Mouse (Mus musculus): ENCODE measurements around the gene Mras. TPM values are rescaled to one million over a fixed set of nuclear protein-coding genes. Genes with fewer than 3 reads are reported as not detected.

Gene Mras
- total RNA-seq, 2 experiments from 2014 or later: 4.1 to 6.8 TPM

DNA sequence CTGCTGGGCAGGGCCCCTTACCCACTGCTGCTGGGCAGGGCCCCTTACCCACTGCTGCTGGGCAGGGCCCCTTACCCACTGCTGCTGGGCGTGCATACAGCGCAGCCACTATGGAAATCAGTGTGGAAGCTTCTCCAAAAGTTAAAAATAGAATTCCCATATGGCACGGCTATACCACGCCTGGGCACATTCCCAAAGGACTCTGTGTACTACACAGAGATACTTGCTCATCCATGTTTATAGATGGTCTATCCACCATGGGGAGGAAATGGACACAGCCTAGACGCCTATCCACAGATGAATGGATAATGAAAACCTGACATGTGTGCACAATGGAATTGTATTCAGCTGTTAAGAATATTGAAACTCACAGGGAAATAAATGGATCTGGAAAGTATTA, 3.8 kb upstream of the Mras start:
- DNase-seq: no peak

DNA sequence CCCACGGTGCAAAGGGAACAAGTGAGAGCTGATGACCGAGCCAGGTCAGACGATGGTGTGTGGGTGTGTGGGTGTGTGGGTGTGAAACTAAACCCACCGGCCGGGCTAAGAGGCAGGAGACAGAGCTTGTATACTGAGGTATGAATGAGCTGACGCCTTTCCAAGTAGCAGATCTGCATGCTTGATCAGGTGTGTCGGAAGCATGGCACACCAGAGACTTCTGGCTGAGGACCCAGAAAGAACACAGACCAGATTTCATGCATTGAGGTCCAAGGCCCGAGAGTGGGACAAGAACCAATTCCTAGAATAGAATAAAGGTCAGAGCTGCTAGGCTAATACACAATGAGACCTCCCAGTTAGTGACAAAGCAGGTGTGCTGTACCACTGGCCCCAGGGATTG, 1.9 kb upstream of the Mras start:
- no peak for DNase-seq

DNA sequence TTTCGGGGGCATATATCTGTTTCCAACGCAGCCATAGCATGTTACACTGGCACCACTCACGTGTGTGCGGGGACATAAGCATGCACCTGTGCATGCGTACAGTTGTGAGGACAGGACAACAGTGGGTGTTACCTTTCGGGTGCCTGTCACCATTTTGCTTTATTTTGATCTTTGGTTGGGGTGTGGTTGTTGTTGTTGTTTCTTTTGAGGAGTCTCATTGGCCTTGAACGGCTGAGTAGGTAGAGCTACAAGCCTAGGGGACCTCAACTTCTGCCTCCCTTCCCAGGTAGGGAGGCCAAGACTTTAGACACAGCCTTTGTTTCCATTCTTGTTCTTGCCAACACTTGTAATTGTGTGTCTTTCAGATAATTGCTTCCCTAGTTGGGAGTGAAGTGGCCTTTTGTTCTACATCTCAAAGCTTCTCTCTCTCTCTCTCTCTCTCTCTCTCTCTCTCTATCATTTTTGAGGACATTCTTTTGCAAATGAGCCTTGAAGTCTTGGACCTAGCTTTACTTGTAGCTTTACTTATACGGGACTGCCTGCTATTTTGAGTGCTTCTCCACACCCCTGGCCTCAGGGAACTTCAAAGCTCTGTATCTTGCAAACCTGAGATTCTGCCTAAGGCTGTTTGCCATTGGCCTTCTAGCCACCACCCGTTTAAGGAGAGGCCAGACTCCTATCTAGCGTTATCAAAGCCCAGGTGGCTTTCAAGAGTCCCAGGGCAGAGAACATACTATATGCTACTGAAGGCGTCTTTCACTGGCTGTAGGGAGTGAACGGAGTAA, 792 bp upstream of the Mras start:
- no peak for DNase-seq

DNA sequence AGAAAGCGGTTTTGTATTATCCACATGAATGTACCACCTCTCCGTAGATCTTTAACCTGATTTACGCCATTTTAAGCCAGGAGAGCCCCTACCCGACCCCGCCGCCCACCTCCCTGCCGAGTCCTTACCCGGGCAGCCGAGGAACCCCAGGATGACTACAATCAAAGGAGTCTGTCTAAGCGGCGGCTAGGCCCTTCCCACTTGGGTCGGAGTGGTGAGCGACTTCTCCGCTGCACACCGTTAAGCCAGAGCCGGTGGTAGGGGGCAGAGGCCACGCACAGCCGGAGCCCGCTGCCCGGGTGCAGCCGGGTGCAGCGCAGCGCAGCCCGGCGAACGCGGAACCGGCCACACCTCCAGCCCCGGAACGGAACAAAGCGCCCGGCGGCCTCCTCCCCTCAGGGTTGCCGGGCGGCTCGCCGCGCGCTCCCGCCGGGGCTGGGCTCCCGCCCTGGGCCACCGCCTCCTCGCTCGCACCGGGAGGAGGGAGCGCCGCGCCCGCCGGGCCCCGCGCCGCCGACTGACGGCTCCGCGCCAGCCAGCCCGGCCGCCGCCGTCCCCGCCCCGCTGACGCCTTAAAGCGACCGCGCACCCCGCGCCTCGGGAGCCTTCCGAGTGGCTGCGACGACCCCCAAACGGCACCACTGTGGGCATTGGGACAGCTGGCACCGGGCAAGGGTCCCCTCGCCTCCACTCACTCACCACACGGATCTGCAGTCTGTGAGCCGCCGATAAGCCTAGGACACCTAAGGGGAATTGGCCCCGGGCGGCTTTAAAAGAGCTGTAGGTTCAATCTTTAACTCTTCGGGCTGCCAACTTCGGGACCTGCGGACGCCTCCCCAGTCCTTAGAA, 775 bp downstream of the Mras start:
- peak; percentile 85 for DNase-seq

DNA sequence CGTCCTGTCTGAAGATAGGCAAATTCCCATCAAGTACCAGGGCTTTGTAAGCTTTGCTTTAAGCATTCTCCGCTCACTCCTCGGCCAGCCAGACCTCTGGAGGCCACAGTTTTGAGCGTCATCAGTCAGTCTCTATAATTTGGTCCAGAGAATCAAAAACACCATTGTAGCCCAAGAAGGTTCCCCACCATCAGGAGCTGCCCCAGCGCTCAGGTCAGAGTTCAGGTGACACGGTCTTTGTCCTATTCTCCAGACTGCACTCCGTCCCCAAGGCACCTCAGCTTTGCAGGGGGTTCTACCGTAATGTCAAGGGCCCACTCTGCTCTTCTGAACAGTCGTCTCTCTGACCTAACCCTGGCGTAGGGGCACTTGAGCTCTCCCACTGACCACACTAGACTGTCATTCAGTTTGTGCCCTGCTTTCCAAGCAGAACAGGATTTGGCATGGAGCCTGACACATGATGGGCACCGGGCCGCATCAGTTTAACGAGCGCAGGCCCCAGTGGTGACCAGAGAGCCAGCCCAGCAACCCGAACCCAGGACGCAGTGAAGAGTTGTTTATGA, 1.5 kb downstream of the Mras start:
- no peak for DNase-seq

DNA sequence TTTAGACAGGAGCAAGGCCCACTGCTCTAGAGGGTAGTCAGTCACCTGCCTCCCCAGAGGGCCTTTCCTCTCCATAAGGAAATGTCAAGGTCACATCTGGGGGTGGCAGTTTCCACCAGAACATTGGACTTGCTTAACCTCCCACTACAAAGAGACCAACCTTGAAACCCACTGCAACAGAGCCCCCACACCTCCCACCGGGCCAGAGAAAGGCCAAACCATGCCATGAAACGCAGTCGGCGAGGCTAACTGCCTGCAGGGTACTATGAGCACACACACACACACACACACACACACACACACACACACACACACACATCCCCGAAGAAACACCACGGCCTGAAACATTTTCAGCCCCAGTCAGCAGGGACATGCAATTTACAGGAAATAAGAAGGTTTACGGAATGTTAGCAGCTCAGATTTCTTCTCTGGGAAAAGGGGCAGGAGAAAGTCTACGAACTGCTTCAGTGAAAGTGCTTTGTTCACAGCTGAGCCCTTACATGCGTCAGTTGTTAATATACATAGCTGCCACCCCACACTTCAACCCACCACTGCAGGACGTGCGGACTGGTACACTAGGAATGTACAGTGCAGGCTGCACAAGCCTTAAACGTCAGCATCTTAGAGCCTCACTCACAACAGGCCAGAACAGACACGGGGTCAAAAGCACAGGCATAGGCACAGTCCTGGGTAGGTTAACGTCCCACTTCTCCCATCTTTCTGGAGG, 2.1 kb downstream of the Mras start:
- DNase-seq: no peak

DNA sequence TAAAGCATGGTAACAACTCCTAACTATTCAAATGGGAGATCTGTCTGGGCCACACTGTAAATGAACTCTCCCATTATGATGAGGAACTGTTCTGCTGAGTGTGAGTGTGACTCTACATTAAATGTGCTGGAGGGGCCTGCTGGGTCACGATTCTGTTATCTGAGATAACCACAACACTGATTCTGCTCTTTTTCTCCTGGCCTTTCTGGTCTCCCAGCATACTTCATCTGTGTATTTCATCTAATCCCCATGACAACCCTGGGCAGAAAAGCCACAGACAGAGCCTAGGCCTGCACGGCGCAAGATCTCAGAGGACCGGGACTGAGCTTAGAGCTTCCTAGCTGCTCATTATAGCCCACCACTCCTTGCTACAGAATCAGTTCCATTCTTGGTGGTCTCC, 4.7 kb downstream of the Mras start:
- DNase-seq: no peak

DNA sequence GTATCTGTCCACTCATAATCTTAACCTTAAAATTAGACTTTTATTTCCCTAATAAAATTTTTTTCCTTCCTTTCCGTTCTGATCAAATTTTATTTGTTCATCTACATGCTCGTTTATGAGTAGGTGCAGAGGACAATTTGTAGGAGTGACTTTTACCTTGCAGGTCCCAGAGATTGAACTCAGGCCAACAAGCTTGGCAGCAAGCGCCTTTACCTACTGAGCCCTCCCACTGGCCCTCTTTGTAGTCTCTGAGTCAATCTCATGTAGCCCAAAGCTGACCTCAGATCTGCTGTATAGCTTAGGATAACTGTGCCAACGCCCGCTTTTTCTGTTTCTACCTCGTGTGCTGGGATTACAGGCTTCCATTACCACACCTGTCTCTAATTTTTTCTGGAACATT, 5.2 kb downstream of the Mras start:
- DNase-seq: no peak

DNA sequence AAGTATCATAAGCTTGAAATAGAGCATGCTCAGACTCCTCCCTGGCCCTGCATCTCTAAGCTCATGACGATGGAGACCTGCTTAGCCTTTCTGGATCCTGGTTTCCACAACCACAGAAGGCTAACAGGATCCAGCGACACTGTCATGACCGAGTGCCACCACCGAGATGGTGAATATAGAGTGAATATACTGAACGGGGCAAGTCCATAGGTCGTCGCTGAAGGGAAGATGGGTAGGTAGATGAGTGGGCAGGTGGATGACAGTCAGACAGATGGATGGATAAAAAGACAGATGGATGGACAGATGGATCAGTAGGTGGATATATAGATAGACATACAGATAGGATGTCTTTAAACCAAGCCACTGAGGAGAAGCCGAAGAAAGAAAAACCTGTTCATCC, 5.8 kb downstream of the Mras start:
- DNase-seq: no peak

DNA sequence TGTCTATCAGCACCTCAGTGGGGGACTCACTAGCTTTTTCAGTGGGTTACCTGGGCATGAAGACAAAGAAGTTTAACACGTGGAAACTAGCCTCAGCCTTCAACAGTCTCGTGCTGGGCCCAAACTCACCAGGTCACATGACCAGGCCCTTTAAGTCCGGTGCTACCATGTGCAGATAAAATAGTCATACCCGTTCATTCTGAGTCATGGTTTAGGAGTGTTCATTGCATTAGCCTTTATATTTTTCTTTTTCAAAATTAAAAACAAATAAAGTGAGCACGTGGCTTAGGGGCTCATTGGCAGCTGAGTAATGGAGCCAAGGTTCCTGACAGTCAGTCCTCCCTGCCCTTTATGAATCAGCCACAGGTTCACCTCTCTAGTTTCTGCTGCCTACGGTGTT, 6.4 kb downstream of the Mras start:
- no peak for DNase-seq

DNA sequence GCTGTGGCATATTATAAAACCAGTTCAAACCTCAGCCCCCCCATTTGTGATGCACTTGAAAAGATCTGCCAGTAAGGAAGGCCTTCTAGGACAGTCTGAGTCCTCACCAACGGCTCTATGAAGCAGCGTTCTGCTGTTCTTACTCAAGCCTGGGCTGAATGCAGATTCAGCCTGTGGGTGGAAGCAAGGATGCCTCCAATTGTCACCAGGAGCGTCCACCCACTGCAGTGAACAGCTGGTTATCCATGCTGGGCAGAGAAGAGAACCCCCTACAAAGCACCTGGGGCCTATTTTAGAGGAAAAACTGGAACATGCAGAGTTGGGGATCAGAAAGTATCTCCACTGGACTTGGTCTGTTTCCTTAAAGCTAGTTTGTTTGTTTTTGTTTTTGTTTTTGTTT, 7.3 kb downstream of the Mras start:
- DNase-seq: no peak

DNA sequence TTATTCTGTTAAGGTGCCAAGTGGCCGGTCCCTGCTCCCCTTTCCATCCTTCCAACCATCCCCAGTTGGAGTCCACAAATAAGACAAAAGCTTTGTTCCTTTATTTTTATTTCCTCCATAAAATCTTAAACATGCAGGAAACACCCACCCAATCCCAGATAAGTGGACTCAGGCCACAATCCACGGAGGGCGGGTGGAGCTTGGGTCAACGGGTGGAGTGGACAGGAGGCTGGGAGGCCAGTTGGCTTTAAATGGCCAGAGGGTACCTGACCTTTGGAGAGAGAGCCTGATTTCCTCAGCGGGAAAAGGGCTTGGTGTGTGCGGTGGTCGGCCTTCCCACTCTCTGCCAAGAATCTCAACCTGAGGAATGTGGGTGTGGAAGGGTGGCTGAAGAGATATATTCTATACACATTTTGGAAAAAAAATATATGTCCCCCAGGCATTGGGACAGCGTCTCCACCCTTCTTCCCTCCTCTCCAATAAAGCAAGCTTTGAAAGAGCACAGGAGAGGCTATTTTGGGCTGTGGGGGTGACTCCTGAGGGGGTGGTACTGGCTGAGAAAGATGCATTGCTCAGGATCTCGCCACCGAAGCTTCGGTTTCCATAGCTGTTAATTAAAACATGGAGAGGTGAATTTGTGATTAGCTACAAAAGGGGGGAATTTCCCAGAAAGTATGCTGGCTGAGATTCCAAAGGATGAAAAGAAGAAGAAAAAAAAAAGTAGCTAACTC, 8.4 kb downstream of the Mras start:
- no peak for DNase-seq

DNA sequence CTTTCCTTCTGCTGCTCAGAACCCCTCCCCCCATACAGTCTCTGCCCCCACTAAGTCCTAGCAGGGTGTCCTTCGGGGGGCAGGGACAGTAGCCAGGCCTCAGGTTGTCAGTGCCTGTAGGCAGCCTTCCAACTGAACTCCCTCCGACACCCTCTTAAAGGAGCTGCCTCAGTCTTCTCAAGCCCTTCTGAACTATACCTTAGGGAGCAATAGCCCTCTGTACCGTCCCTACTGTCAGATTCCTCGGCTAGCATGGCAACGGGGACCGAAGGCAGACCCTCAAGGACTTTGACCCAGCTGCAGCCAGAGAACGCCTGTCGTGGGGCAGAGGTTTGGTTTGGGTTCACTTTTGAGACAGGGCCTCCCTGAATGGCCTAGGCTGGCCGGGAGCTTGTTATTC, 11.9 kb downstream of the Mras start:
- no peak for DNase-seq

DNA sequence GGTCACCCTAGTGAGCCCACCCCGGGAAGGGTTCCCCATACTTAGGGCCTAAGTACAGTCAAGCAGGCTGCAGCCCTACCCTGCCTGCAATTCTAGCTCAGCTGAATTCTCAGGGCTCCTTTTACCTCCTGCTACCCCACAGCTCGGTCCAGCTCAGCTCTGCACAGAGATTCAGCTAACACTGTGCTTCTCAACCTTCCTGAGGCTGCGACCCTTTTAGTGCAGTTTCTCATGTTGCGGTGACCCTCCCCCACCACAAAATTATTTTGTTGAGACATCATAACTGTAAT, 12.7 kb downstream of the Mras start:
- no peak for DNase-seq

DNA sequence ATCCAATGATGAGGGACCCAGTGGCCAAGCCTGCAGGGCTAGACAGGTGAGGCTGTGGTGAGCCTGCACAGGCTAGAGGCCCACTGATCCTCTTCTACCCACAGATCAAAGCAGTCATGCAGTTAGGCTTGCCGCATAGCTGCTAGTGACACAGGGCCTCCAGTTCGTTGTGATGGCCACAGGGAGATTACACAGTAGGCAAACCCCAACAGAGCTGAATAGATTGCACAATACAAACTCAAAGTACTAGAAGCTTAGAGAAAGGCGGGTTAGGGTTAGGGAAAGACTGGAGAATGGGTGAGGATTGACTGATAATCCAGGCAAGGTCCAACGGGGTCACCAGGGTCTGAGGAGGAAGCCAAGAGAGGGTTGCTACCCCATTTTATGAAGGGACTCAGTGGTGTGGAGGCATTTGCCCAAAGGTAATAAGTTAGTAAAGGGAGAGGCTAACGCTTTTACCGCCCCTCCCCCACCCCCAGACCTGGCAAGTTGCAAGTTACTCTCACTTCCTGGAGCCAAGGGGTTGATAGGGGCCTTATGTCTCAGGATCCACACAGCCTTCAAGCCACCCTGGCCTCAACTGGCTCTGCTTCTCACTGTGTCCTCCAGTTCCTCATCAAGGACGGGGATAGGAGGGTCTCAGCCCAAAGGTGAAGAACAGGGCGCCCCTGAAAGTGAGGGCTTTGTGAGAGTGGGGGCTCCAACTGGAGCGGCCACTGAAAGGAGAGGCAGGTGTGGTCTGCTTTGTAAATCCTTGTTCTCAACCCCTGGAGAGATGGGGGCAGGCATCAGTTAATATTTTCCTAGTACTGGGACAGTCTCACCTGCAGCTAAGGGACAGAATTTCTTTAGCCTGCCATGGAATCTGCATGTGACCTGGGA, 13.2 kb downstream of the Mras start:
- no peak for DNase-seq

DNA sequence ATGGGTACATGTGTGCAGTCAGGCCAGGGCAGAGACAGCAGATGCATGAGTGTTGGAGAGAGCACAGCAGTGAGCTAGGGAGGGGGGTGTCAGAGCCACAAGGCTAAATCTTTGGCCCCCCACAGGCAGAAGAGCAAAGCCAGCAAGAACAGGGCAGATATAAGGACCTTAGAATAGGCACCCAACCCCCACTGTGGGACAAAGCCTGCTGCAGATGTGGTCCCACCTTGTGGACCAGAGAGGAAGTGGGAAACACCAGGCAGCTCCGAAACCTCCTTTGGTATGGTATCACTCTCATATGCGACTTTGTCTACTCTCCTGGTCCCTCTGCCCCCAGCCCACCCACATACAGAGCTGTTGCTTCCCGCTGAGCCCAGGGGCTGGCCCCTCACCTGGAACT, 15.3 kb downstream of the Mras start:
- no peak for DNase-seq

DNA sequence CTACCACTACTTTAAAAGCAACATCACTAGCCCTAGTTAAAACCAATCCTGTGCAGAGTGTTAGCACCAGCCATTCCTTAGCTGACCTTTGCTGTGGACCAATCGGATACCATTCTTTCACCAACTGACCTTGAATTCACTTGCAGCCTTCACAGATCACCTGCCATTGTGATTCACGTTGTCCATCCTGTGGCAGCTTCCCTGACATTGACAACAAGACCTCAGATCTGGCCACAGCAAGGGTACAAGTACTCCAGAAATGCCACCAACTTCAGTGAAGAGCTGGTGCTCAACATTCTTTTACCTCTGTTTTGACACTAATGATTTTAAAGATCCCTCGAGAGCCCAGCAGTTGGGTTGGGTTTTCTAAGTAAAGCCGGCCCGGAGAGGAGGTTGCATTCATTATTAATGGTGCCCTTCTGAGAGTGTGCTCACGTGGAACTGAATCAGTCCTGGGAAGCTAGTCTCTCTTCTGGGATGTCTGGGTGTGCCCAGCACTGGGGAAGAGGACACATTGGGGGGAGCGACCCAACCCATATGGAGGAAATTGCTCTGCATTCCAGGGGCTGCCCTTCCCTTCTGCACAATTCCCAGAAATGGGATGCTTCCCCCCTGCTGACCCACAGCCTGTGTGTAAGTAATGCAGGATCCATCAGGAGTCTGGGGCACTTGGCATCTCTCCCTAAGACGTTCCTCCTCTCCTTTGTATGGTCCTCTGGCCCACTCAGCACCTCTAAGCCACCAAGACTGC, 17.1 kb downstream of the Mras start:
- no peak for DNase-seq

DNA sequence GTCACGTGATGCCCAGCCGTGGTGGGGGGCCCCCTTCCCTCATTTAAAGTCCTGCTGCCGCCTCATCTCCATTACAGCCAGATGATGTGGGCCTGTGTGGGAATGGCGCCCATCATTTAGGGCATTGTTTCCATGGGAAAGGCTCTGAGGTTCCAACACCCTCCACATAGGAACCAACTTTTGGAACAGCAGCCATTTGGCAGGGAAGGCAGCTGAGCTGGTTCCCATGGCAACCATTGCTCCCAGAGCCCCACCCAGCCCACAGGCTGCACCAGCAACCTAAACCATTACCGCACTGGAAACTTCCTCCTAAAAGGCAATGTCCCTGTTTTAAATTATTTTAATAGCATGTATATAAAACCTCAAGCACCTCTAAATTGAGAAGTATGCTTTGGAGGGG, 18.8 kb downstream of the Mras start:
- no peak for DNase-seq

DNA sequence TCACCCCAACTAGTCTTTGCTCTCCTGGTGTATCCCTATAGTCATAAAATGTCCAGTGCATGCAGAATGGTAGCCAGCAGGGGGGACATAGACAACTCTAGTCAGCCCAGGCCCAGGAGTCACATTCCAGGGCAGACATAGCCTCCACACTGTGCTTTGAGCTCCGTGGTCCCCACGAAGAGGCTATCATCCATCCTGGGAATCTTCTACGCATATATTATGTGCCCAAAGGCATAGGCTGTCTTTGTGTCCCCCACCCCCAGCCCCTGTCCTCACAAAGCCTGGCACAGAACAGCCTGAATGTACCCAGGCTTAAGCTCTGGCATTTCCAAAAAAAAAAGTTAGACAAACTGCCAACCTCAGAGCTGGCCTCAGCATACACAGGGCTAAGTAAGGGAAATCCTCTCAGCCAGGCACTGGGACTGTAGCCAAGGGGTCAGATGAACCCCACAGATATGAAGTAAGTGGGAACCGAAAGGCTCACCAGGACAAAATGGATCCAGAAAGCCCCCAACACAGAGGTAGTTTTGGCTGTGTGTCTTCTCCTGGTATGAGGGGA, 19.8 kb downstream of the Mras start:
- no peak for DNase-seq

DNA sequence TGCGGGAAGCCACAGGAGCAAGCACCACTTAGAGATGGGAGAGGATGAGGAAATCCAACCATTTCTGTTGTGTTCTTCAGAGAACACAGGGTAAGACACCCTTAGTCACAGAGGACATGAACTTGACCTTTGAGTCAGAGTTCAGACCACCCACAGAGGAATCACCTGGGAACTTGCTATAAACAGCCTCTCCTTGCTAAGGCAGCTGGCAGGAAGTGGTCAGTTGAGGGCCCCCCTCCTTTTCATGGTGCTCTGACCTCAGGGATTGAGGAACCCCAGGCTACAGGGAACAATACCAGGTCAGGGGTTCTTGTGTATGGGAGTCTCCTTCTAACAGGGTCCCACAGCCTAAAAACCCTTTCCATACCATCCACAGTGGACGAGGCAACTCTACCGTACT, 20.4 kb downstream of the Mras start:
- DNase-seq: no peak

Measured in gastrocnemius, postnatal 25 days (tissue).